Mouse (Mus musculus): Measurements from ENCODE around the gene Atg7.

DNA sequence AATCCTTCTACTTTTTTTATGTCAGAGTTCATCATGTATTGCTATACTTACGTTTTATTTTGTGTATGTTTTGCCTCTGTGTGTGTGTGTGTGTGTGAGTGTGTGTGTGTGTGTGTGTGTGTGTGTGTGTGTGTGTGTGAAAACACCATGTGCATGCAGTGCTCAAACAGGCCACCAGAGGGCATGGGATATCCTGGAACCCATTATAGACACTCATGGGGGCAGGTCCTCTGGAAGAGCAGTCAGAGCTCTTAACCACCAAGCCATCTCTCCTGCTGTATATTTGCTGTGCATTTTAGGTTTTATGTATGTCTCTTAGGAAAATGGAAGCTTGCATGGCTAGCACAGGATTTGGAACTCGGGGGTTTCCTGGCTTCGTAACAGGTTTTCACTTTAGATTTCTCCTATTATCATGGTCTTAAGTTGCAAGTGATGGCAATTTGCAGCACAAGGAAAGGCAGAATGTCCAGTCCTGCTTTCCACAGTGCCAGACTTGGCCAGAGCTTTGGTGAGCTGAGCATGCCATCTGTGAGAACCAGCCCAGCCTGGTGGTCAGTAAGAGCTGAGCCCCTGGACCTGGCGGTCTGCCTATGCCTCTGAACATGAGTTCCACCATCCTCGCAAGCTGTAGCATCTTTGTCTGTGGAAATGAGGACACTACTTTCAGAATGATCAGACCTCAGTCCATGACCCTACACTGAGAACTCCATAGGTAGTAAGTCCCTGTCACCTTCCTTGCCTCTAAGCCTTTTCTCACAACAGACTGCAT, 172.2 kb downstream of the Atg7 start:
- TF ChIP-seq CTCF (IDR thresholded peaks at IDR 0.05; ENCODE audit: low read depth) (peak; percentile 61), EP300 (optimal IDR thresholded peaks at IDR 0.05) (no peak)

All from stomach, postnatal 0 days (tissue).